Comparison of ENCODE assay signal across 28 mouse cellular contexts in genomic region chr2:104286821-104287220, GRCm38 (mm10).
"Had no signal": no experiment of that assay in that cellular context is flagged by ENCODE, and none has a peak within 500 bp of the region (broad histone marks: within the 10 kb centered on the region; RNA-seq: fewer than 3 reads in every experiment).

No protein-coding gene starts in this region.

- H3K27me3 ChIP-seq: heart, embryonic 12.5 days; hindbrain, embryonic 12.5 days; intestine, embryonic 15.5 days; kidney, embryonic 15.5 days; limb, embryonic 12.5 days; liver, embryonic 12.5 days had no signal

- H3K9ac ChIP-seq: heart, embryonic 12.5 days; hindbrain, embryonic 12.5 days; hindbrain, embryonic 14.5 days; intestine, embryonic 15.5 days; kidney, embryonic 15.5 days; limb, embryonic 12.5 days; liver, embryonic 12.5 days; liver, embryonic 14.5 days had no signal

- H3K4me1 ChIP-seq: heart, embryonic 10.5 days; heart, embryonic 12.5 days; hindbrain, embryonic 10.5 days; hindbrain, embryonic 12.5 days; intestine, embryonic 15.5 days; kidney, embryonic 15.5 days; limb, embryonic 10.5 days; limb, embryonic 12.5 days; liver, embryonic 12.5 days had no signal

- DNase-seq: gastrocnemius, adult 2 months; gastrocnemius, postnatal 10 days; gastrocnemius, postnatal 25 days; heart, adult 18-20 months; heart, postnatal 10 days; heart, postnatal 4 days; kidney, adult 18-20 months; kidney, adult 8-10 months; kidney, postnatal 25 days; kidney, postnatal 4 days; liver had no signal

- H3K4me2 ChIP-seq: heart, embryonic 12.5 days; hindbrain, embryonic 12.5 days; hindbrain, embryonic 14.5 days; intestine, embryonic 15.5 days; kidney, embryonic 15.5 days; limb, embryonic 12.5 days; liver, embryonic 12.5 days had no signal

- ATAC-seq: hindbrain, embryonic 16.5 days; inflammation-experienced regulatory T-cells, adult 6 months; intestine, embryonic 15.5 days; intestine, postnatal 0 days; liver, embryonic 12.5 days had no signal

- H3K4me3 ChIP-seq: gastrocnemius, adult 2 months; heart, embryonic 10.5 days; heart, embryonic 12.5 days; hindbrain, embryonic 10.5 days; hindbrain, embryonic 12.5 days; intestine, embryonic 15.5 days; kidney, embryonic 15.5 days; layer of hippocampus, adult 2 months; left cerebral cortex, adult 2 months; limb, embryonic 10.5 days; limb, embryonic 12.5 days; liver, embryonic 12.5 days had no signal

- H3K36me3 ChIP-seq: heart, embryonic 10.5 days; heart, embryonic 12.5 days; hindbrain, embryonic 10.5 days; hindbrain, embryonic 12.5 days; intestine, embryonic 15.5 days; kidney, embryonic 15.5 days; limb, embryonic 10.5 days; limb, embryonic 12.5 days; liver, embryonic 12.5 days had no signal

- H3K27ac ChIP-seq: gastrocnemius, adult 2 months; heart, embryonic 10.5 days; hindbrain, embryonic 10.5 days; hindbrain, embryonic 12.5 days; hindbrain, embryonic 14.5 days; intestine, embryonic 15.5 days; kidney, embryonic 15.5 days; kidney, postnatal 0 days; layer of hippocampus, adult 2 months; left cerebral cortex, adult 2 months; limb, embryonic 10.5 days; limb, embryonic 12.5 days; liver, embryonic 12.5 days; liver, embryonic 14.5 days had no signal

- H3K9me3 ChIP-seq: heart, embryonic 10.5 days; heart, embryonic 12.5 days; hindbrain, embryonic 12.5 days; intestine, embryonic 15.5 days; kidney, embryonic 15.5 days; limb, embryonic 10.5 days; limb, embryonic 12.5 days; liver, embryonic 12.5 days had no signal
